Mouse (Mus musculus) neural tube, embryonic 12.5 days (tissue): ENCODE data around the gene Comp. TPM values are rescaled to one million over a fixed set of nuclear protein-coding genes. Genes with fewer than 3 reads are reported as not detected.

Source experiments
- ATAC-seq: fragments of 200-750 bp; cut with Nextera tagmentation; 2 replicates; pipeline ENCODE4 v1.8.0; 2017; ENCODE audit warnings: low read depth, mild to moderate bottlenecking, moderate TSS enrichment, moderate library complexity; ENCODE audit not compliant: low FRiP score
- H3K27ac ChIP-seq: fragments of 300-500 bp; sonication (generic); 2 replicates; pipeline ENCODE4 v1.5.1; 2016
- H3K27me3 ChIP-seq: fragments of 300-500 bp; sonication (generic); replicated peaks from 2 replicates; pipeline ENCODE4 v1.6.1; 2016; ENCODE audit warnings: mild to moderate bottlenecking
- H3K36me3 ChIP-seq: fragments of 300-500 bp; sonication (generic); 2 replicates; pipeline ENCODE4 v1.6.1; 2016; ENCODE audit warnings: mild to moderate bottlenecking
- H3K4me1 ChIP-seq: fragments of 300-500 bp; sonication (generic); 2 replicates; pipeline ENCODE4 v1.6.1; 2016
- H3K4me2 ChIP-seq: fragments of 300-500 bp; sonication (generic); replicated peaks from 2 replicates; pipeline ENCODE4 v1.6.1; 2016; ENCODE audit warnings: mild to moderate bottlenecking
- H3K4me3 ChIP-seq: fragments of 300-500 bp; sonication (generic); 2 replicates; pipeline ENCODE4 v1.5.1; 2016
- H3K9ac ChIP-seq: fragments of 300-500 bp; sonication (generic); 2 replicates; pipeline ENCODE4 v1.6.1; 2016; ENCODE audit warnings: mild to moderate bottlenecking
- H3K9me3 ChIP-seq: fragments of 300-500 bp; sonication (generic); 2 replicates; pipeline ENCODE4 v1.6.1; 2016; ENCODE audit warnings: mild to moderate bottlenecking
- WGBS: fragments of 180-500 bp; shearing (Covaris S2); methylation state at CpG from one replicate; pipeline ENCODE4 v1.1.7; 2016; 5-methylcytosine and 5-hydroxymethylcytosine counted together
- polyA plus RNA-seq: library from polyadenylated mRNA; unstranded; fragments of >200 nt; fragmentation: Nextera tagmentation; extraction: Ambion mirVana; gene quantifications from 2 replicates; pipeline ENCODE4 v1.2.1, GENCODE M21; 2016

Comp gene
- polyA plus RNA-seq, 1 experiment from 2014 or later: 0.68 TPM

DNA sequence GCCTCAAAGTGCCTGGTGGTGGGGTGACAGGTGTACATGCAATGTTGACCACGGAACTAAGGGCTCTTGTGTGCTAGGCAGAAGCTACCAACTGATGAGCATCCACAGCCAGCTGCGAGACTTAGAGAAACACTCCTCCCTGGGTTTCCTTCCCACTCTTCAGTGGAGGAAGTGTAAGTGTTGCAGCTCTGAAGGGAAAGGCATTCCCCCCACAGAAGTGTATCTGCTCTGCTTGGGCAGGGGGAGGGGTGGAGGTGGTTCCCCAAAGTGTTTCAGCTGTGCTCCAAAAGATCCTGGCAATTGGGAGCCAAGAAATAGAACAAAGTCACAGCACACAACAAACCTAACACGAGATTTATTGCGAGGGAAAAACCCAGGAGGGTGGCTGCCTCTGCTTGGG, 19.4 kb upstream of the Comp start:
- H3K9me3 ChIP-seq: no peaks in the 10 kb centered on the region
- H3K36me3 ChIP-seq: peaks cover 9% of the 10 kb centered on the region; the same call in 1 of the 2 replicates
- H3K4me2 ChIP-seq: peak overlapping the region; percentile 97
- H3K9ac ChIP-seq: peak overlapping the region; percentile 97
- no peak overlapping the region; the same call in 1 of the 2 replicates for H3K27ac ChIP-seq
- peaks cover 33% of the 10 kb centered on the region for H3K4me1 ChIP-seq
- no peaks in the 10 kb centered on the region for H3K27me3 ChIP-seq
- H3K4me3 ChIP-seq: peak overlapping the region; percentile 98; the same call in 1 of the 2 replicates
- 75% methylated on average over 4 of the region's 4 CpGs for WGBS
- peak; percentile 14; the same call in 1 of the 2 replicates for ATAC-seq

DNA sequence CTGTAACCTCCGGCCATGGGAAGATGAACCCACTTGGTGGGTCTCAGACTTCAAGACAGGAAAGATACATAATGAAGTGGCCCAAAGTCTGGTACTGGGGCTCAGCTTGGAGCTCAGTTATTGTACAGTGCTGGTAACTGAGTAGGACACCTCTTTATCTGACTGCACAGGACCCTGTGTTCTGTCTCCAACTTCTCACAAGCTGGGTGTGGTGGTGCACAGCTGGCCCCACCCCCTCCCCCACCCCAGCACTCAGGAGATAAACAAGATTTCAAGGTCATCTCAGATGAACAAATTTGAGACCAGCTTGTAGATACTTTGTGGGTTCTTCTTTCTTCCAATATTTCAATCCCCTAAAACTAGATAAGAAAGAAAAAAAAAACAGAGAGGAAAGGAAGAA, 17.2 kb upstream of the Comp start:
- H3K27ac ChIP-seq: no peak overlapping the region
- no peaks in the 10 kb centered on the region for H3K36me3 ChIP-seq
- H3K9ac ChIP-seq: no peak overlapping the region
- H3K9me3 ChIP-seq: no peaks in the 10 kb centered on the region
- peaks cover 21% of the 10 kb centered on the region for H3K4me1 ChIP-seq
- H3K4me3 ChIP-seq: no peak overlapping the region
- no peak for ATAC-seq
- no peaks in the 10 kb centered on the region for H3K27me3 ChIP-seq
- H3K4me2 ChIP-seq: no peak overlapping the region
- 81% methylated on average over 1 of the region's 1 CpGs for WGBS

DNA sequence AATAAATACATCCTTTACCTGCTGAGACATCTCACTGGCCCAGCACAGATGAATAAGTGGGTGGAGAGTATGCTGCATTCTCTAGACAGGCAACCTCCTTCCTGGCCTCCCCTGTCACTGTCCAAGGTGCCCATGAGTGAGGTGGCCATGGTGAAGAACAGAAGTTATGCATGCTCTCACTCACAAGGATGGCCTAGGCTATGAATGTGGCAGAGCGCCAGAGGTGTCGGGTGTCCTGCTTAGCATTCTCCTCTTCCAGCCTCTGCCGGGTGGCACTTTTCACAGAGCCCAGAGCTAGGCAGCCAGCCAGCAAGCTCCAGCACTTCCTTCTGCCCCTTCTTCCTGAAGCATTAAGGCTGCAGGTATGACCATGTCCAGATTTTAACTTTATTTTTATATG, 13.9 kb upstream of the Comp start:
- ATAC-seq: no peak
- Histone ChIP-seq H3K4me2 (no peak overlapping the region), H3K36me3 (no peaks in the 10 kb centered on the region), H3K4me1 (no peaks in the 10 kb centered on the region), H3K27ac (no peak overlapping the region), H3K4me3 (no peak overlapping the region), H3K9me3 (no peaks in the 10 kb centered on the region), H3K27me3 (no peaks in the 10 kb centered on the region), H3K9ac (no peak overlapping the region)
- WGBS: 39% methylated on average over 3 of the region's 3 CpGs

DNA sequence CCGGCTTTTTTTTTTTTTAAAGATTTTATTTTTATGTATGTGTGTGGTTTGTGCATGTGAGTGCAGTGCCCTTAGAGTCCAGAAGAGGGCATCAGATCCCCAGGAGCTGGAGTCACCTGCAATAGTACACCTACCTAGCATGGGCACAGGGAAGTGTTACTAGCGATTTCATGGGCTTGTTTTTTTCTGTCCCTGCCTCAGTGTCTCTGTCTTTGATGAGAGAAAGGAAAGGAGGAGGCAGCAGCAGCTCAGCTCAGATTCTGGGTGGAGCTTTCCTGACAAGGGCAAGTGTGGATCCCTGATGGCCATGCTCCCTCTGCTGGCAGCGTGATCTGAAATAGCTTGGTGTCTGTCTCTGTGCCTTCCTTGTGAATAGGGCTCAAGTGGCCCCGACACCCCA, 12.6 kb upstream of the Comp start:
- no peak overlapping the region for H3K9ac ChIP-seq
- H3K27ac ChIP-seq: no peak overlapping the region
- no peaks in the 10 kb centered on the region for H3K4me1 ChIP-seq
- no peak for ATAC-seq
- no peaks in the 10 kb centered on the region for H3K36me3 ChIP-seq
- H3K4me2 ChIP-seq: no peak overlapping the region
- no peak overlapping the region for H3K4me3 ChIP-seq
- H3K9me3 ChIP-seq: no peaks in the 10 kb centered on the region
- H3K27me3 ChIP-seq: no peaks in the 10 kb centered on the region
- 49% methylated on average over 4 of the region's 4 CpGs for WGBS

- H3K4me1 ChIP-seq: no peaks in the 10 kb centered on the region
- H3K36me3 ChIP-seq: no peaks in the 10 kb centered on the region
- H3K4me3 ChIP-seq: no peak overlapping the region
- H3K9ac ChIP-seq: no peak overlapping the region
- no peak overlapping the region for H3K27ac ChIP-seq
- H3K27me3 ChIP-seq: no peaks in the 10 kb centered on the region
- H3K9me3 ChIP-seq: no peaks in the 10 kb centered on the region
- WGBS: 77% methylated on average over 10 of the region's 10 CpGs
- no peak overlapping the region for H3K4me2 ChIP-seq
- no peak for ATAC-seq
Measured at GRCm38 (mm10) chr8:70361484-70362032, 11.8 kb upstream of the Comp start.

GRCm38 (mm10) chr8:70364066-70364465, 9.3 kb upstream of the Comp start:
- WGBS: 35% methylated on average over 5 of the region's 5 CpGs
- no peaks in the 10 kb centered on the region for H3K27me3 ChIP-seq
- ATAC-seq: no peak

GRCm38 (mm10) chr8:70366588-70366987, 6.8 kb upstream of the Comp start:
- H3K4me1 ChIP-seq: no peaks in the 10 kb centered on the region
- H3K27ac ChIP-seq: no peak overlapping the region
- ATAC-seq: no peak
- H3K4me3 ChIP-seq: no peak overlapping the region
- no peaks in the 10 kb centered on the region for H3K9me3 ChIP-seq
- H3K9ac ChIP-seq: no peak overlapping the region
- no peaks in the 10 kb centered on the region for H3K36me3 ChIP-seq
- H3K27me3 ChIP-seq: peaks cover 6% of the 10 kb centered on the region
- 65% methylated on average over 5 of the region's 5 CpGs for WGBS
- H3K4me2 ChIP-seq: no peak overlapping the region

More at GRCm38 (mm10) chr8:70364066-70364465, 9.3 kb upstream of the Comp start:
- Histone ChIP-seq H3K4me3 (no peak overlapping the region), H3K9ac (no peak overlapping the region), H3K36me3 (no peaks in the 10 kb centered on the region), H3K27ac (no peak overlapping the region), H3K9me3 (no peaks in the 10 kb centered on the region), H3K4me1 (no peaks in the 10 kb centered on the region), H3K4me2 (no peak overlapping the region)

DNA sequence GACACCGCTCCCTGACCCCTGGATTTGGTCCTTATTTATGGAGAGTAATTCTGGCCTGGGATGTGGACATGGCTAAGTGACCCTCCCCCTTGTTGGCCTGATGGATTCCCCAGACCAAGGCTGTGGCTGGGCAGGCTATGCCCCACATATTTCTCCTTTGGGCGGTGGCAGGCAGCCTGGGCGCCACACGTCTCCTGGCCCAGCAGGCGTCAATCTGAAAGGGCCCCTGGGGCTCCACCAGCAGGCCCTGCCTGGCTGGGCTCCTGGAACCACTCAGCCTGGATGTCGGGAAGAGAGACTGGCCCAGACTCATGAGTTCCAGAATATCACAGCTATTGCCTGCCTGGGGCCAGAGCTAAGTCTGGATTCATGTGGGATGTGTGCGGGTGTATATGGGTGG, 2.9 kb upstream of the Comp start:
- no peak overlapping the region for H3K4me3 ChIP-seq
- peaks cover 21% of the 10 kb centered on the region for H3K4me1 ChIP-seq
- H3K36me3 ChIP-seq: no peaks in the 10 kb centered on the region
- WGBS: 75% methylated on average over 7 of the region's 7 CpGs
- no peak for ATAC-seq
- H3K9me3 ChIP-seq: no peaks in the 10 kb centered on the region
- no peak overlapping the region for H3K4me2 ChIP-seq
- no peak overlapping the region for H3K27ac ChIP-seq
- H3K27me3 ChIP-seq: peaks cover 45% of the 10 kb centered on the region
- H3K9ac ChIP-seq: no peak overlapping the region

GRCm38 (mm10) chr8:70371951-70372350, 1.4 kb upstream of the Comp start:
- ATAC-seq: no peak
- Histone ChIP-seq H3K4me1 (peaks cover 24% of the 10 kb centered on the region), H3K27me3 (peaks cover 60% of the 10 kb centered on the region), H3K27ac (no peak overlapping the region), H3K9ac (no peak overlapping the region), H3K36me3 (no peaks in the 10 kb centered on the region), H3K4me3 (no peak overlapping the region), H3K9me3 (no peaks in the 10 kb centered on the region), H3K4me2 (no peak overlapping the region)
- 39% methylated on average over 6 of the region's 6 CpGs for WGBS

DNA sequence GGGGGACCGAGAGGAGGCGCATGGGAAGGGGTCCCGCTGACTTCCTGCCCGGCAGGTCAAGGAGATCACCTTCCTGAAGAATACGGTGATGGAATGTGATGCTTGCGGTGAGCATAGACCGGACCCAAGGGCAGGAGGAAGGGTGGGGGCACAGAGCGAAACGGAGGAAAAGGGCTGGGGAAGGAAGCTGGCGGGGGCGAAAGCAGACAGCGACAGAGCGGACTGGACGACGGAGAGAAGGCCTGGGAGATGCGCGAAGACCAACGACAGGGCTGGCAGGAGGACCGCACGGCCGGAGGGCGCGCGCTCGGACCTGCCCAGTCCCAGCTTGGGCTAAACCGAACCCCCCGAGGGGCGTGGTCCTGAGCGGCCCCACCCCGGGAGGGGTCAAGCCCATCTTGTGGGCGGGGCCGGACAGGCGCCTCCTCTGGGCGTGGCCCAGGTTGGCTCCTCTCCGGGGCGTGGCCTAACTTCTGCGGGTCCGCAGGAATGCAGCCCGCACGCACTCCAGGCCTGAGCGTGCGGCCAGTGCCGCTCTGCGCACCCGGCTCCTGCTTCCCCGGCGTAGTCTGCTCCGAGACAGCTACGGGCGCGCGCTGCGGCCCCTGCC, 1.1 kb downstream of the Comp start:
- under 1% methylated on average over 53 of the region's 53 CpGs for WGBS
- H3K9ac ChIP-seq: 0 out of 2 replicates have a peak overlapping the region, but pooled peaks have one; percentile 13
- peak overlapping the region; percentile 31 for H3K4me3 ChIP-seq
- peak overlapping the region; percentile 59 for H3K4me2 ChIP-seq
- H3K4me1 ChIP-seq: peaks cover 24% of the 10 kb centered on the region
- no peaks in the 10 kb centered on the region for H3K36me3 ChIP-seq
- H3K9me3 ChIP-seq: no peaks in the 10 kb centered on the region
- peaks cover 84% of the 10 kb centered on the region for H3K27me3 ChIP-seq
- ATAC-seq: peak; percentile 66
- H3K27ac ChIP-seq: no peak overlapping the region

DNA sequence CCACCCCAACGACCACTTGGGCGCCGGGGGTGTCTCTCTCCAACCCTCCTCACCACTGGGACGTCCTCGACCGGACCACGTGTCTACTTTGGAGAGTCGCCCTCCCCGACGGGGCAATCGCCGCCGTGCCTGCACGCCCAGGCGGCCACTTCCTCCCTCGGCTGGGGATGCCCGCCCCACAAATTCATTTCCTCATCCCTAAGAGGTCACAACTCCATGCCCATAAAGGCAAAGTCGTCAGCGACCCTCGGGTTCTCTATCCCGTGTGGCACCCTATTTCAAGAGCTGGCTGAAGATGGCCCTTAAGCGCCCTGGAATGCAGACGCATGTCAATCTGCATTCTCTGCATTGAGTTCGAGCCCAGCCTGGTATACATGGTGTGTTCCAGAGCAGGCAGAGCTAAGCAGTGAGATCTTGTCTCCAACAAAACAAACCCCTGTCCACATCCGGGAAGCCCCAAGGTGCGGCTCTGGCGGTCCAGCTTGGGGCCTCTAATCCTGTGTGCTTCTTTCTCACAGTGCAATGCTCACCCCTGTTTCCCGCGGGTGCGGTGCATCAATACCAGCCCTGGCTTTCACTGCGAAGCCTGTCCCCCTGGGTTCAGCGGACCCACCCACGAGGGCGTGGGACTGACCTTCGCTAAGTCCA, 2.0 kb downstream of the Comp start:
- no peak overlapping the region for H3K4me3 ChIP-seq
- H3K9me3 ChIP-seq: no peaks in the 10 kb centered on the region
- H3K4me1 ChIP-seq: peaks cover 24% of the 10 kb centered on the region
- no peaks in the 10 kb centered on the region for H3K36me3 ChIP-seq
- 0 out of 2 replicates have a peak overlapping the region, but pooled peaks have one; percentile 59 for H3K4me2 ChIP-seq
- H3K9ac ChIP-seq: no peak overlapping the region
- 6% methylated on average over 35 of the region's 35 CpGs for WGBS
- H3K27me3 ChIP-seq: peaks cover 90% of the 10 kb centered on the region
- no peak for ATAC-seq
- H3K27ac ChIP-seq: no peak overlapping the region

DNA sequence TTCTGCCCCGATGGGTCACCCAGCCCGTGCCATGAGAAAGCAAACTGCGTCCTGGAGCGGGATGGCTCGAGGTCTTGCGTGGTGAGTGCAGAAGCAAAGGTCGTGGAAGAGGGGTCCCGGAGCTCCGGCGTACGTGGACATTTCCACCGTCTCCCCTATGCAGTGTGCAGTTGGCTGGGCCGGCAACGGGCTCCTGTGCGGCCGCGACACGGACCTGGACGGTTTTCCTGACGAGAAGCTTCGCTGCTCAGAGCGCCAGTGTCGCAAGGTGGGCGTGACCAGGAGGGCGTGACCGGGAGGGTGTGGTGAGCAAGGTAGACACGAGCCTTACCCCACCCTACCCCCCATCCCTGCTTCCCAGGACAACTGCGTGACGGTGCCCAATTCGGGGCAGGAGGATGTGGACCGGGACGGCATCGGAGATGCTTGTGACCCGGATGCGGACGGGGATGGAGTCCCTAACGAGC, 3.0 kb downstream of the Comp start:
- Histone ChIP-seq H3K9me3 (no peaks in the 10 kb centered on the region), H3K4me3 (peak overlapping the region; percentile 15; the same call in 1 of the 2 replicates), H3K4me2 (peak overlapping the region; percentile 25; the same call in 1 of the 2 replicates), H3K4me1 (peaks cover 24% of the 10 kb centered on the region), H3K36me3 (no peaks in the 10 kb centered on the region), H3K27me3 (peaks cover 90% of the 10 kb centered on the region), H3K9ac (no peak overlapping the region), H3K27ac (no peak overlapping the region)
- no peak for ATAC-seq
- WGBS: 9% methylated on average over 37 of the region's 37 CpGs
